Mouse (Mus musculus) liver, adult 2 months (tissue): ENCODE results near the gene Glcci1. TPM values are rescaled to one million over a fixed set of nuclear protein-coding genes. Genes with fewer than 3 reads are reported as not detected.
"Not testable (repeated sequence)": the region's sequence is repeated elsewhere in the genome, so short reads cannot be mapped to it uniquely, and the experiment has no call there.

Source experiments
- DNase-seq: peaks from one replicate; pipeline ENCODE4 v3.0.0-alpha.2; 2011; ENCODE audit warnings: low read depth, low spot score; ENCODE audit errors: extremely low read depth
- H3K27ac ChIP-seq: fragments of 200-500 bp; replicated peaks from 2 replicates; pipeline ENCODE4 v1.5.1; 2012; ENCODE audit warnings: low read depth, mild to moderate bottlenecking, control low read depth, inconsistent platforms, low read length; ENCODE audit not compliant: insufficient read depth
- H3K27me3 ChIP-seq: fragments of 200-500 bp; 2 replicates; pipeline ENCODE4 v1.6.1; 2012; ENCODE audit warnings: mild to moderate bottlenecking, moderate library complexity, low read length, inconsistent platforms; ENCODE audit not compliant: control insufficient read depth, insufficient read depth
- H3K36me3 ChIP-seq: fragments of 200-500 bp; 2 replicates; pipeline ENCODE4 v1.6.1; 2012; ENCODE audit warnings: low read length, inconsistent platforms; ENCODE audit not compliant: control insufficient read depth, insufficient read depth
- H3K4me1 ChIP-seq: fragments of 200-500 bp; 2 replicates; pipeline ENCODE4 v1.6.1; 2011; ENCODE audit warnings: low read length; ENCODE audit not compliant: control insufficient read depth, insufficient read depth
- H3K4me3 ChIP-seq: fragments of 200-500 bp; 2 replicates; pipeline ENCODE4 v1.5.1; 2011; ENCODE audit warnings: low read depth, mild to moderate bottlenecking, control low read depth, low read length, moderate library complexity; ENCODE audit not compliant: insufficient read depth
- H3K79me2 ChIP-seq: fragments of 200-500 bp; 2 replicates; pipeline ENCODE4 v1.6.1; 2012; ENCODE audit warnings: inconsistent platforms, mild to moderate bottlenecking, low read length, moderate library complexity; ENCODE audit not compliant: control insufficient read depth, insufficient read depth
- H3K9ac ChIP-seq: fragments of 200-500 bp; 2 replicates; pipeline ENCODE4 v1.6.1; 2012; ENCODE audit warnings: low read depth, mild to moderate bottlenecking, control low read depth, inconsistent platforms, low read length
- CTCF ChIP-seq: fragments of 200-500 bp; IDR thresholded peaks from 2 replicates; pipeline ENCODE4 v1.5.1; 2011; ENCODE audit warnings: low read depth, low read length, control low read depth
- POLR2A ChIP-seq: fragments of 200-500 bp; IDR thresholded peaks from 2 replicates; pipeline ENCODE4 v1.6.1; 2011; ENCODE audit warnings: low read length, control low read depth; ENCODE audit not compliant: insufficient read depth; ENCODE audit errors: extremely low read depth
- WGBS: fragments of 180-500 bp; shearing (Covaris S2); methylation state at CpG from one replicate; pipeline ENCODE4 v1.1.7; 2018; 5-methylcytosine and 5-hydroxymethylcytosine counted together
- polyA plus RNA-seq: library from polyadenylated mRNA; depleted of rRNA; stranded (reverse); fragments of >200 nt; gene quantifications from 2 replicates; pipeline ENCODE4 v1.2.3, GENCODE M21; 2012
- total RNA-seq: library from RNA; depleted of rRNA; stranded (reverse); fragments of >200 nt; gene quantifications from 2 replicates; pipeline ENCODE4 v1.2.3, GENCODE M21; 2014

Glcci1 gene
- total and polyA plus RNA-seq, 2 experiments: 1.5 to 2.1 TPM

- TF ChIP-seq CTCF: no peak
- TF ChIP-seq POLR2A: no peak
- Histone ChIP-seq H3K9ac (no peak overlapping the region), H3K4me1 (no peaks in the 10 kb centered on the region; the same call in 1 of the 2 replicates), H3K79me2 (no peaks in the 10 kb centered on the region; the same call in 1 of the 2 replicates), H3K27me3 (no peaks in the 10 kb centered on the region), H3K27ac (no peak overlapping the region), H3K4me3 (no peak overlapping the region), H3K36me3 (no peaks in the 10 kb centered on the region)
- 95% methylated on average over 4 of the region's 4 CpGs for WGBS
- DNase-seq: no peak
Measured at GRCm38 (mm10) chr6:8521231-8521630, 11.8 kb downstream of the Glcci1 start.

GRCm38 (mm10) chr6:8524717-8525116, 15.3 kb downstream of the Glcci1 start:
- Histone ChIP-seq H3K4me1 (no peaks in the 10 kb centered on the region), H3K27ac (no peak overlapping the region), H3K79me2 (no peaks in the 10 kb centered on the region; the same call in 1 of the 2 replicates), H3K36me3 (no peaks in the 10 kb centered on the region), H3K9ac (no peak overlapping the region), H3K27me3 (no peaks in the 10 kb centered on the region), H3K4me3 (no peak overlapping the region)
- DNase-seq: no peak
- 86% methylated on average over 5 of the region's 5 CpGs for WGBS
- no peak for TF ChIP-seq CTCF
- TF ChIP-seq POLR2A: no peak

GRCm38 (mm10) chr6:8531104-8531894, 21.9 kb downstream of the Glcci1 start:
- Histone ChIP-seq H3K79me2 (no peaks in the 10 kb centered on the region), H3K27ac (no peak overlapping the region), H3K36me3 (no peaks in the 10 kb centered on the region), H3K27me3 (no peaks in the 10 kb centered on the region), H3K4me3 (no peak overlapping the region), H3K4me1 (no peaks in the 10 kb centered on the region), H3K9ac (no peak overlapping the region)
- DNase-seq: no peak
- TF ChIP-seq CTCF: no peak
- no peak for TF ChIP-seq POLR2A
- WGBS: 92% methylated on average over 4 of the region's 4 CpGs

GRCm38 (mm10) chr6:8536944-8537343, 27.5 kb downstream of the Glcci1 start:
- no peak overlapping the region for H3K9ac ChIP-seq
- H3K4me1 ChIP-seq: no peaks in the 10 kb centered on the region
- no peak overlapping the region for H3K4me3 ChIP-seq
- no peak for TF ChIP-seq CTCF
- no peak for TF ChIP-seq POLR2A
- no peaks in the 10 kb centered on the region for H3K27me3 ChIP-seq
- no peak for DNase-seq
- H3K79me2 ChIP-seq: no peaks in the 10 kb centered on the region
- H3K27ac ChIP-seq: no peak overlapping the region
- no peaks in the 10 kb centered on the region for H3K36me3 ChIP-seq
- WGBS: 89% methylated on average over 2 of the region's 2 CpGs

GRCm38 (mm10) chr6:8541531-8541930, 32.1 kb downstream of the Glcci1 start:
- not testable (repeated sequence) for H3K4me1 ChIP-seq, H3K27ac ChIP-seq, H3K36me3 ChIP-seq, H3K4me3 ChIP-seq, H3K27me3 ChIP-seq, H3K79me2 ChIP-seq, DNase-seq, H3K9ac ChIP-seq
- WGBS: 92% methylated on average over 4 of the region's 4 CpGs

- Histone ChIP-seq H3K27ac (no peak overlapping the region), H3K4me1 (no peaks in the 10 kb centered on the region), H3K27me3 (no peaks in the 10 kb centered on the region), H3K79me2 (no peaks in the 10 kb centered on the region), H3K9ac (no peak overlapping the region), H3K4me3 (no peak overlapping the region), H3K36me3 (no peaks in the 10 kb centered on the region)
- TF ChIP-seq POLR2A (no peak), CTCF (no peak)
- WGBS: 97% methylated on average over 5 of the region's 5 CpGs
- no peak for DNase-seq
Measured at GRCm38 (mm10) chr6:8544822-8545221, 35.4 kb downstream of the Glcci1 start.
